Mouse (Mus musculus) G1E (cell line): ENCODE measurements around the gene Eef2k. TPM values are rescaled to one million over a fixed set of nuclear protein-coding genes. Genes with fewer than 3 reads are reported as not detected.

ENCODE experiments used
- ATAC-seq: 2 replicates; pipeline ENCODE4 v1.8.0; 2016; ENCODE audit warnings: mild to moderate bottlenecking; ENCODE audit not compliant: insufficient number of reproducible peaks, poor library complexity, low FRiP score, severe bottlenecking; ENCODE audit errors: extremely low read depth
- DNase-seq: peaks from one replicate; pipeline ENCODE4 v3.0.0; 2012; ENCODE audit warnings: low spot score
- H3K27me3 ChIP-seq: 2 replicates; pipeline ENCODE4 v1.6.1; 2012; ENCODE audit warnings: mild to moderate bottlenecking, low read length, inconsistent platforms; ENCODE audit not compliant: insufficient read depth
- H3K36me3 ChIP-seq: replicated peaks from 2 replicates; pipeline ENCODE3; 2012; ENCODE audit warnings: mild to moderate bottlenecking, inconsistent platforms
- H3K4me1 ChIP-seq: 2 replicates; pipeline ENCODE4 v1.6.1; 2012; ENCODE audit warnings: low read depth, low read length, inconsistent platforms, mixed read lengths; ENCODE audit not compliant: insufficient read depth
- H3K4me3 ChIP-seq: 2 replicates; pipeline ENCODE4 v1.5.1; 2012; ENCODE audit warnings: low read depth, mild to moderate bottlenecking, inconsistent platforms, low read length, moderate library complexity, mixed read lengths
- H3K9me3 ChIP-seq: replicated peaks from 2 replicates; pipeline ENCODE4 v1.6.1; 2012; ENCODE audit warnings: inconsistent platforms
- CTCF ChIP-seq: IDR thresholded peaks from 2 replicates; pipeline ENCODE4 v1.5.1; 2012; ENCODE audit warnings: low read depth, low read length, inconsistent platforms, mixed read lengths
- GATA1 ChIP-seq: IDR thresholded peaks from 2 replicates; pipeline ENCODE4 v1.6.1; 2012; ENCODE audit warnings: borderline replicate concordance, low read length, inconsistent platforms, mixed read lengths
- GATA2 ChIP-seq: IDR thresholded peaks from 2 replicates; pipeline ENCODE4 v1.6.1; 2012; ENCODE audit warnings: low read depth, low read length, inconsistent platforms, borderline replicate concordance
- POLR2AphosphoS5 ChIP-seq: IDR thresholded peaks from 2 replicates; pipeline ENCODE4 v1.6.1; 2012; ENCODE audit warnings: low read depth, low read length, inconsistent platforms; ENCODE audit not compliant: insufficient replicate concordance
- TAL1 ChIP-seq: conservative IDR thresholded peaks from 2 replicates; pipeline ENCODE4 v1.6.1; 2012; ENCODE audit warnings: low read depth, low read length, inconsistent platforms, mixed read lengths
- polyA plus RNA-seq: library from polyadenylated mRNA; stranded (reverse); fragments of >175 nt; gene quantifications from 2 replicates; pipeline ENCODE4 v1.2.3, GENCODE M21; 2012
- total RNA-seq, 2 experiments: library from RNA; stranded (forward) in 1 of 2; stranded (reverse) in 1 of 2; fragments of 200-1000 nt in 1 of 2; fragments of >200 nt in 1 of 2; fragmentation: Nextera tagmentation in 1 of 2; gene quantifications; 2 replicates each; pipeline ENCODE4 v1.2.3; 2014 to 2017

Gene Eef2k
- total and polyA plus RNA-seq, 3 experiments: 72.9 to 189 (median 107) TPM

- Histone ChIP-seq H3K4me3 (peak overlapping the region; percentile 48; the same call in 1 of the 2 replicates), H3K27me3 (no peaks in the 10 kb centered on the region), H3K36me3 (peaks cover 73% of the 10 kb centered on the region), H3K4me1 (peaks cover 86% of the 10 kb centered on the region), H3K9me3 (no peaks in the 10 kb centered on the region)
- TF ChIP-seq GATA1 (no peak), GATA2 (no peak), TAL1 (peak; percentile 17; the same call in 1 of the 2 replicates)
- ATAC-seq: peak; percentile 59
- no peak for DNase-seq
These were observed 18.9 kb downstream of the Eef2k start for GRCm38 (mm10) chr7:120861488-120862047.

GRCm38 (mm10) chr7:120862196-120862595 lies 19.6 kb downstream of the Eef2k start:
- DNase-seq (no peak), ATAC-seq (no peak)
- Histone ChIP-seq H3K9me3 (no peaks in the 10 kb centered on the region), H3K4me3 (peak overlapping the region; percentile 48; the same call in 1 of the 2 replicates), H3K4me1 (peaks cover 86% of the 10 kb centered on the region), H3K36me3 (peaks cover 75% of the 10 kb centered on the region), H3K27me3 (no peaks in the 10 kb centered on the region)
- TF ChIP-seq GATA2 (no peak), CTCF (no peak), GATA1 (no peak), TAL1 (no peak), POLR2AphosphoS5 (no peak)

- Histone ChIP-seq H3K4me3 (no peak overlapping the region; the same call in 1 of the 2 replicates), H3K4me1 (peaks cover 88% of the 10 kb centered on the region), H3K9me3 (no peaks in the 10 kb centered on the region), H3K27me3 (no peaks in the 10 kb centered on the region), H3K36me3 (peaks cover 76% of the 10 kb centered on the region)
- DNase-seq (no peak), ATAC-seq (no peak)
- TF ChIP-seq GATA2: no peak
- TF ChIP-seq TAL1: peak; percentile 15; the same call in 1 of the 2 replicates
- no peak for TF ChIP-seq POLR2AphosphoS5
These were observed 20.0 kb downstream of the Eef2k start for GRCm38 (mm10) chr7:120862626-120863025.

GRCm38 (mm10) chr7:120863476-120863875 lies 20.8 kb downstream of the Eef2k start:
- ATAC-seq (no peak), DNase-seq (no peak)
- no peaks in the 10 kb centered on the region for H3K9me3 ChIP-seq
- H3K4me3 ChIP-seq: no peak overlapping the region; the same call in 1 of the 2 replicates
- TF ChIP-seq GATA2: no peak
- TF ChIP-seq TAL1: no peak
- TF ChIP-seq GATA1: no peak
- TF ChIP-seq POLR2AphosphoS5: no peak
- no peak for TF ChIP-seq CTCF
- no peaks in the 10 kb centered on the region for H3K27me3 ChIP-seq
- peaks cover 88% of the 10 kb centered on the region for H3K4me1 ChIP-seq
- H3K36me3 ChIP-seq: peaks cover 76% of the 10 kb centered on the region

GRCm38 (mm10) chr7:120865100-120865499 lies 22.5 kb downstream of the Eef2k start:
- Histone ChIP-seq H3K4me1 (peaks cover 94% of the 10 kb centered on the region), H3K27me3 (no peaks in the 10 kb centered on the region), H3K9me3 (no peaks in the 10 kb centered on the region), H3K4me3 (no peak overlapping the region; the same call in 1 of the 2 replicates), H3K36me3 (peaks cover 76% of the 10 kb centered on the region)
- ATAC-seq: peak; percentile 72
- DNase-seq: peak; percentile 63
- no peak for TF ChIP-seq GATA2

GRCm38 (mm10) chr7:120865832-120866231 lies 23.2 kb downstream of the Eef2k start:
- Histone ChIP-seq H3K27me3 (no peaks in the 10 kb centered on the region), H3K36me3 (peaks cover 76% of the 10 kb centered on the region), H3K4me3 (peak overlapping the region; percentile 48; the same call in 1 of the 2 replicates), H3K9me3 (no peaks in the 10 kb centered on the region), H3K4me1 (peaks cover 92% of the 10 kb centered on the region)
- DNase-seq: no peak
- ATAC-seq: peak; percentile 17; the same call in 1 of the 2 replicates
- no peak for TF ChIP-seq CTCF
- no peak for TF ChIP-seq TAL1

- H3K27me3 ChIP-seq: no peaks in the 10 kb centered on the region
- peaks cover 94% of the 10 kb centered on the region for H3K4me1 ChIP-seq
- no peak for TF ChIP-seq GATA1
- no peak for TF ChIP-seq GATA2
- TF ChIP-seq POLR2AphosphoS5: no peak
- H3K9me3 ChIP-seq: no peaks in the 10 kb centered on the region
- no peak overlapping the region for H3K4me3 ChIP-seq
- DNase-seq: no peak
- ATAC-seq: no peak
- peaks cover 85% of the 10 kb centered on the region for H3K36me3 ChIP-seq
These were observed 24.1 kb downstream of the Eef2k start for GRCm38 (mm10) chr7:120866684-120867083.
